Mouse (Mus musculus): ENCODE data around the gene Gm13285.
"Not testable (repeated sequence)": the region's sequence is repeated elsewhere in the genome, so short reads cannot be mapped to it uniquely, and the experiment has no call there.

- TF ChIP-seq CTCF (IDR thresholded peaks at IDR 0.05; ENCODE audit: low read depth, low read length), result peak; percentile 12
- not testable (repeated sequence) for TF ChIP-seq EP300 (IDR thresholded peaks at IDR 0.05; ENCODE audit: insufficient read depth, low read depth, low read length); POLR2A (IDR thresholded peaks at IDR 0.05; ENCODE audit: insufficient read depth, low read length)
These were observed 39.0 kb upstream of the Gm13285 start for GRCm38 (mm10) chr4:88760431-88760830.
